Mouse (Mus musculus) layer of hippocampus, postnatal 25 days (tissue): ENCODE measurements at regions not wholly inside any gene's neighbourhood (a gene's known extent, or its start where the extent isn't known, plus 50 kb on each side); places are given as distances from the start of the nearest gene placed in this dataset.

Source experiments
- DNase-seq, 2 experiments: peaks; one replicate each; pipeline ENCODE4 v3.0.0; 2022; ENCODE audit warnings: mixed read lengths in 2 of 2, low spot score in 1 of 2; ENCODE audit errors: extremely low spot score in 1 of 2

DNA sequence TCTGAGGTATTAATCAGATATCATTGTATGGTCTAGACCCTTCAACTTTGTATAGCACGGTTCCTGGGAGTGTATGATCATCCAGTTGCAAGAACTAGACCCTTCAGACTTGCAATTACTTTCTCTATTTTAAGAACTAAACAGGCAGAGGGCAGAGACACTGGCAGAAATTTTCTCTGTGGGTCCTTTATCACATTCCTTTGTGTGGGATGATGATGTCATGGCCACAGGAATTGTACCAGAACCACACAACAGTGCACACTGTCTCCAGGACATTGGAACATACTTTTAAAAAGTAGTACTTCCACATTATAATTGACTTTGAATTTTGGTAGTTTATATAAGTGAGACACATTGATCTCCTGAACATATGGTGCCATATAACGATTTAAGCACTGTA is 674.2 kb downstream of the Rfpl4b start:
- no peak for DNase-seq

DNA sequence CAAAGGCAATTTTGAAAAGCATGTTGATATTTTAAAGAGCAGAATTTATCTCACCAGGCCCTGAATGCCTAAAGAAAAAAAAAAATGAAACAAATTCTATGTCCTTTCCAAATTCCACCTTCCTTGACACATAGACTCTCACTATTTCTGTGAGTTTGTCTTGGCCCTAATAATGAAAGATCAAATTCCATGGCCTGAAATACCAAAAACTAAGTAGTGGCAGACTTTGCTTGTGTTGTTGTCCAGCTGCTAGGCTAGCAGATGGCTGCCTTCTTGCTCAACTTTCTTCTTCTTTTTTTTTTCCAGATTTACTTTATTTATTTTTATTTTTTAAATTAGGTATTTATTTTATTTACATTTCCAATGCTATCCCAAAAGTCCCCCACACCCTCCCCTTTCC is 682.4 kb downstream of the Rfpl4b start:
- no peak for DNase-seq

DNA sequence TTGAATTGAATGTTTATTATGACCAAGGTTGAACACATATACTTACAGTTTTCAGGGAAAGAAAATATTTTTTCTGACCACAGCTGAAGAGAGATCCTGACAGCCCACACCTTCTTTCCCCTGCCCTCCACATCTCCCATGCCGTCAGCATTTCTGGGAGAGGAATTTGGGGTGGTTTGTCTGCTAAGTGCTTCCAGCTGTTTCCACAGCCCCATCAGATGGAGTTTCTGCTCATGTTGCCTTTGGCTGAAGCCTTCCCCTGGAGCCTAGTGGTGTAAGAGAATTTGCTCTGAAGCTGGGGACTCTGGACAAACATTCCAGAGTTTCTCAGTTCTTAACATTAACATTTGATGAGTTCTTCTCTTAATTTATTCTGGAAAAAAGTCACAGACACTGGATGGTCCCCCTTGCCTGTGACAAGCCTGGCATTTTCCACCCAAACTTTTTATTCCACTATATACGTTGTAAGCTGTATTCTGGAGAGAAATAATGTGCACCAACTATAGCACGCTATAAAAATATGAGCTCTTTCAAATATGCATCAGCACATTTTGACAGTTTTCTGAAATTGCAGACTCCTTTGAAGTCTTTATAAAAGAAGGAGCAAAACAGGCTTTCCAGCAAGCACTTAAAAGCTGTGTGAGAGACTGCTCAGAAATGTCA is 699.5 kb downstream of the Rfpl4b start:
- DNase-seq, result no peak

DNA sequence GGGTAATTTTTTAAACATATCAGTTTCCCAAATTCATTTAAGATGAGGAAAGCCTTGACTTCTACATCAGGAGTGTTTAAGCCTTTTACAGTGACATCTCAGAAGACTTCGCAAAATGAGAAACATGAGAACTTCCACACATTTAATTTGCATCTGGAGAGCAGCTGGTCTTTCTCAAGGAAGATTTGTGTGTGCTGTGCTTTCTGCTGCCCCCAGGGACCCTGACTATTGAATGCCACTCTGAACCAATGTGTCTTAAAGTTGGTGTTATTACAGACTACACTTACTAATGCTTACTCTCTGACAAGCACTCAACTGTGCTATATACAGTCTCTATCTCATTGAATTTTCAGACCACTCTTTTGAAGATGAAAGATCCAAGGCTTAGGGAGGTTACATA is 703.0 kb downstream of the Rfpl4b start:
- no peak for DNase-seq

GRCm38 (mm10) chr10:38116516-38116915 is 705.1 kb downstream of the Rfpl4b start:
- DNase-seq, result no peak

DNA sequence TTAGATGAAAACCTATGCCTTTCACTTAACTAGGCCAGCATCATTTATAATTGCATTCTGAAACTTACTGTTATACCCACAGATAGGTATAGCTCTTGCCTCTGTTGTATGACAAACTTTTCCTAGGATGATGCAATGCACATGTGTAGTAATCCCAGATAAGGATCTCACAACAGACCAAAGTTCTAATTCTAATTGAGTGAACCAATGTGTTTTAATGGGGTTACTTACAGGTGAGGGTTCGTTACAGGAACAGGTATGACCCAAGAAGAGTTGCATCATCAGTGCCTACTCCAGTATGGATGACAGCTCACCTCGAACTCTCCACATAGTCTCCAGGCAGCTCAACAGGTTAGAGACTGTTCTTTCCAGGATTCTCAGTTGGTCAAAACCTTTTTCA is 707.4 kb downstream of the Rfpl4b start:
- no peak for DNase-seq

DNA sequence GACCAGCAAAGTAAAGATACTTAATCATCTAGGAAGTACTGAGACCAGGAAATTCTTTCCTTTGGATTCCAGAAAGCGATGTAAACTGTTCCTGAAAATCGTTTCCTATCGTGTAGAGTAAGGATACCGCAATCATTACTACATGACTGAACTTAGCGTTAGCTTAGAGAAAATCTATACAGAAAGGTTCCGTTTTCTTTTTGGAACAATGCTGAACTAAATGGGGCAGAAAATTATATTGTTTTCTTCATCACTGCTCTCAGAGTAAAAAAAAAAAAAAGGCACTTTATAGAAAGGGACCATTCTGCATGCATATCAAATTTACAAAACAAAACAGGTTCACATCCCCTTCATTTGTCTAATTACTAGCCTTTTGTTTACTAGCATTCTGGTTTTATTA is 713.0 kb downstream of the Rfpl4b start:
- DNase-seq, result no peak

GRCm38 (mm10) chr10:38103570-38103969 is 718.0 kb downstream of the Rfpl4b start:
- no peak for DNase-seq

- no peak for DNase-seq
These were observed 743.1 kb downstream of the Rfpl4b start for GRCm38 (mm10) chr10:38078521-38078920.

- DNase-seq, result no peak
These were observed 749.2 kb downstream of the Rfpl4b start for GRCm38 (mm10) chr10:38072394-38072793.

DNA sequence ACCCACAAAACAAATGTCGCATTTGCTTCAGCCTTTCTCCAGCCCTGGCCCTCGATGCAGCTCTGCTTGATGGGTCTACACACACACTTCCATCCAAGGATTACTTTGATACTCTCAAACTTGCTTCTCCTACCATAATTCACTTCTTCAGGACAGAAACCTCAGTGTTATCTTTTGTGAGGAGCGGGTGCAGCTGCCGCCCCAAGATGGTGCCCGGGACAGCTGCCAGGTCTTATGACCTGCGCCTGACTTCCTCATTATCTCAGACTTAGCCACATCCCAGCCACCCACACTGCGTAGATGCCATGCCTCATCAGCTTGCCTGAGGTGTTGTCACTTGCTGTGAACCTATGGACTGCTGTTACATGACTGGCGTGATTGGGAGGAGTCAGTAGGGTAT is 762.5 kb downstream of the Rfpl4b start:
- DNase-seq, result no peak

- DNase-seq, result no peak
These were observed 811.1 kb downstream of the Rfpl4b start for GRCm38 (mm10) chr10:38010452-38010851.

- DNase-seq, result no peak
These were observed 825.7 kb downstream of the Rfpl4b start for GRCm38 (mm10) chr10:37995691-37996445.

DNA sequence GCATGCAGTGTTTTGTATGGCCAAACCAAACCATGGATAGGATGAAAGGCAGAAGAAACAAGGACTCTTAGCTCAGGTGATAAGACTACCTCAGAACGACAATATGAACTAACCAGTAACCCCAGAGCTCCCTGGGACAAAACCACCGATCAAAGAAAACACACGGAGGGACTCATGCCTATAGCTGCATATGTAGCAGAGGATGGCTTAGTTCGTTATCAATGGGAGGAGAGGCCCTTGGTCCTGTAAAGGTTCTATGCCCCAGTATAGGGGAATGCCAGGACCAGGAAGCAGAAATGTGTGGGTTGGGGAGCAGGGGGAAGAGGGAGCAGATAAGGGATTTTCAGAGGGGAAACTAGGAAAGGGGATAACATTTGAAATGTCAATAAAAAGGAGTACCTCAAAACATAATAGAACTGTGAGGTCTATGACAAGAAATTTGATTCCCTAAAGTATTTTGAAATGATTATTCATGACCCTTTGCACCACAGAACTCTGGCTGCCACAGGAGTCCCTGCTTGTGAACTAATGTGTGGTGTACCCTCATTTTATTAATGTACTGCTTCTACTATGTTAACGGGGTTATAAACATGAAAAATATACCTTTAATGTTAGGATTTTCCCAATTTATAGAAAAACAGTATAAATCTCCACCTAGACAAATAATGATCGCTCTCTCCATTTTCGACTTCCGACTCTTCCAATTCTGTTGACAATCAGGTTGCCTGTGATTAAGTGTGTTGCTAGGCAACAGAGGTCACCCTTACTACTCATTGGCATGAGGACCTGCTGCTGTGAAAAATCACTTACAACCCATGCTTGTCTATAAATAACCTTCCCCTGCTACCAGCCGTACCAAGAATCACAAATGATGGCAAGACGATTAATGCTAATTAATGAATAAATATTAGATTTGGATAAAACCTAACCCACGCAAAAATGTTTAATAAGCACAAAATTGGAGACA is 833.0 kb downstream of the Rfpl4b start:
- DNase-seq, result no peak

DNA sequence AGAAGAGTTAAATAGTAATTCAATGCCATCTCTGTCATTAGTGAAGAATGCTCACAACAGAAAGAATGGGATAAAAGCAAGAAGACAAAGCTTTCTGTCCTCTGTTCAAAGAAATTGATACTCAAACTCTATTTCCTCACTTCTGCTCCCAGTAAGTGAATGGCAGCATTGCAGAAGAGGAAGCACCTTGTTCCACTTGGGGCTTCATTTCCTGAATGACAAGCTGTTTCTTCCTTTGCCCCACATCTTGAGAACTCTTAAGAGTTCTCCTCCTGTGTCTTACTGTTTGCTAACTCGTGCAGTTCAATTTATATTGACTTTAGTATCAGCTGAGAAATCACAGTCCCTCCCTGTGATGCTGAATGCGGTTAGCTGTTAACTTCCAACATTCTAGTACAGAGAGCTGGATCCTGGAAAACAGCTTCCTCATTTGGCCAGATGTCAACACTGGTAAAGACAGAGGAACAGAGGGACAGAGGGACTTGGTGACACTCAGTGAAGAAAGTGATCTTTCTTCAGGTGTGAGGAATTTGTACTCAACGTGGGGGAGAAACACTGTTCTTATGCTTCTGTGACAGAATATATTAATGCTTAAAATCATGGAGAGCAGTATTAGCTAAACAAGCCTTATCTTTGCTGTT is 840.3 kb upstream of the Marcks start:
- DNase-seq, result no peak

GRCm38 (mm10) chr10:37960051-37960450 is 821.3 kb upstream of the Marcks start:
- DNase-seq, result no peak

- no peak for DNase-seq
These were observed 776.1 kb upstream of the Marcks start for GRCm38 (mm10) chr10:37914780-37915179.

DNA sequence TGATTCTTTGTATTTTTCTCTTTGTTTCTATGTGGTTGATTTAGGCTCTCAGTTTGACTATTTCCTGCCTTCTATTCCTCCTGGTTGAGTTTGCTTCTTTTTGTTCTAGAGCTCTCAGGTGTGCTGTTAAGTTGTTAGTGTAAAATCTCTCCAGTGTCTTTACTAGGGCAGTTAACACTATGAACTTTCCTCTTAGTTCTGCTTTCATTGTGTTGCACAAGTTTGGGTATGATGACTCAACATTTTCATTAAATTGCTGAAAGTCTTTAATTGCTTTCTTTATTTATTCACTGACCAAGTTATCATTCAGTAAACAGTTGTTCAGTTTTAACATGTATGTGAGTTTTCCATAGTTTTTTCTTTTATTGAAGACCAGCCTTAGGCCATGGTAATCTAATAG is 772.9 kb upstream of the Marcks start:
- no peak for DNase-seq

- no peak for DNase-seq
These were observed 769.6 kb upstream of the Marcks start for GRCm38 (mm10) chr10:37908276-37908675.

- no peak for DNase-seq
These were observed 769.0 kb upstream of the Marcks start for GRCm38 (mm10) chr10:37907731-37908130.

DNA sequence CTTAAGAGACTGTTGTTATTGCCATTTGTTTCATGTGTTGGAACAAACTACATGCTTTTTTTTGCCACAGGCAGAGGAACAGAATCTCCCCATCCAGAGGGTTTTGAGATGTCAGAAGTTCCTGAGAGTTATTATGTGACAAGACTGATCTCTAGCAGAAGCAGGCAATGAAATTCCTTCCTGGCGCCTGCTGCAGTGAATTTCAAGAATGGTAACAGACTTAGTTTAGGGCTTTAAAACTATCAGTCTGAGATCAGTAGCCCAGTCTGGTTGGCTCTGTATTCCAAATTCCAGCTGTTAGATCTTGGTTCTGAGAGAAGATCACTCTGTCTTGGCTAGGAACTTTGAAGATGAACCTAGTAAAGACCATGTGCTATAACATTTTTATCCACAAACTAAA is 749.2 kb upstream of the Marcks start:
- no peak for DNase-seq
